Mouse (Mus musculus): ENCODE measurements around the gene Snx32. TPM values are rescaled to one million over a fixed set of nuclear protein-coding genes. Genes with fewer than 3 reads are reported as not detected.

The Snx32 gene
- polyA plus RNA-seq, 1 experiment from 2014 or later = 13.5 TPM

DNA sequence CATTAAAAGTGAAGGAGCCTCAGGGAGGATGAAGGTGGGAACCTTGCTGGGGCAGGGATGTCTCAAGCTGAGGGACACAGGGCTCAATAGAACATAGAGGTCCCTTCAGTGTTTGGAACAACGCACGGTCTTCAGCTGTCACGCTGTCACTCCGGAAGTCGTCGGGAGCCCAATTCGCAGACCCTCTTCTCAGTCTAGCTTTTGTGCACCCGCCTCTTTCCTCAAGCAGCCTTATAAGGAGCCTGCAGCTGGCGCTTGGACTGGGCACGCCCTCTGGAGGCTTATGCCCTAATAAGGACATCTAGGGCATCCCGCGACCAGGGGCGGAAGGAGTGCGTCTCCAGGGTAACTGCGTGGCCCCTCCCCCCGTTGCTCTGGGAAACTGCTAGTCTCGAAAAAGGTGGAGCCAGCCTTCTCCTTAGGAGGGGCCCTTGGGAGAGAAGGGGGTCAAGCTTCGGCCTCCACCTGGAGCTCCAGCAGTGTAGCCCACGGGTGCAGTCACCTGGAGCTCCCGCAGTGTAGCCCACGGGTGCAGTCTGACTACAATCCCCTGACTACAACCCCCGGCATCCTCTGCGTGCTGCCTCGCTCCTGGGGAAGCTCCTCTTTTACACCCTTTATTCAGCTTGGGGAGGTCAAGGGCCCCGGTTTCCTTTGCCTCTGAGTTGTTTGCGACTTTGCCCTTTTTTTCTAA lies 21.3 kb downstream of the Snx32 start:
- Histone ChIP-seq H3K27ac (replicated peaks) (peak overlapping the region; percentile 99), H3K4me2 (peak overlapping the region; percentile 91), H3K9ac (peak overlapping the region; percentile 88), H3K27me3 (replicated peaks) (no peaks in the 10 kb centered on the region), H3K4me3 (peak overlapping the region; percentile 100), H3K36me3 (peaks cover 51% of the 10 kb centered on the region), H3K4me1 (peaks cover 44% of the 10 kb centered on the region), H3K9me3 (no peaks in the 10 kb centered on the region)
- peak; percentile 82 for ATAC-seq (ENCODE audit: extremely low read depth, insufficient number of reproducible peaks, low FRiP score, low TSS enrichment)
- 0% methylated on average over 26 of the region's 26 CpGs for WGBS

DNA sequence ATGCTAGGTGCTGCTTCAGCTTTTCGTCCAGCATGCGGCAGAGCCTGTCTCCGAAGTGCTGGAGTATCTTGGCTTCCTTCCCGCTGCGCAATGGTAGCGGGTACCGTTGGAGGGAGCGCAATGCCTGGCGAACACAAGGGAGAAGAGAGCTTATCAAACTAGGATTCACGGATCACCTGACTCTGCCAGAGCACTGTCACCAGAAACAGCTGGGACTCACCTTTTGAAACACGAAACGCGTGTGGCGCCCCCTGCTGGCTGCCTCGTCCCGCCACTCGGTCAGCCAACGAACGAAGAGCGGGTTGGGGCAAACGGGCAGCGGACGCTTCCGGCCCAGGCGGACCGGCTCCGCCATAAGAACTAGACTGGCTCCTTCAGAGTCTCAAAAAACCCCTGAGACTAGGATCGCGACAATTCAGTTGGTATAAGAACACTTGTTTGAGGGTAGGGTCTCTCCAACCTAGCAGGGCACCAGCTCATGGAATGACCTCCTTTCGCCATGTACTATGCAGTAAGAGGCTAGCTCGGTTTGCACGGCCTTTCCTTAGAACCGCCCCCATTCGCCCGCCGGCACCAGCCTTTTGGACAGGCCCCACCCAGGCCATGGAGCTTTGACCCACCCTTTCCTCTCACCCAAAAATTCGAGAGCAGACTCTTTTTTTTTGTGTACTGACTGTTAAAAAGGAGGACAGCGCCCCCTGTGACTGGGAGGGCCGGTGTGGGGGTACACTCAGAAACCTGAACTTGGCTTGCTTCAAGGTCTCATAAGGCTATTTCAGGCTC lies 22.4 kb downstream of the Snx32 start, which contains the start of gene Mus81:
Gene Mus81 (minus strand): TSS at position 635 of the 783 bp plus-strand sequence.
- Histone ChIP-seq H3K9me3 (no peaks in the 10 kb centered on the region), H3K4me2 (peak within 1 kb of the TSS; percentile 91), H3K9ac (peak within 1 kb of the TSS; percentile 88), H3K27me3 (replicated peaks) (no peaks in the 10 kb centered on the region), H3K4me1 (peaks cover 40% of the 10 kb centered on the region), H3K36me3 (peaks cover 51% of the 10 kb centered on the region), H3K27ac (replicated peaks) (peak within 1 kb of the TSS; percentile 99), H3K4me3 (peak within 1 kb of the TSS; percentile 100)
- ATAC-seq (ENCODE audit: extremely low read depth, insufficient number of reproducible peaks, low FRiP score, low TSS enrichment) = peak; percentile 58; the same call in 1 of the 2 replicates
- under 1% methylated on average over 39 of the region's 39 CpGs for WGBS

DNA sequence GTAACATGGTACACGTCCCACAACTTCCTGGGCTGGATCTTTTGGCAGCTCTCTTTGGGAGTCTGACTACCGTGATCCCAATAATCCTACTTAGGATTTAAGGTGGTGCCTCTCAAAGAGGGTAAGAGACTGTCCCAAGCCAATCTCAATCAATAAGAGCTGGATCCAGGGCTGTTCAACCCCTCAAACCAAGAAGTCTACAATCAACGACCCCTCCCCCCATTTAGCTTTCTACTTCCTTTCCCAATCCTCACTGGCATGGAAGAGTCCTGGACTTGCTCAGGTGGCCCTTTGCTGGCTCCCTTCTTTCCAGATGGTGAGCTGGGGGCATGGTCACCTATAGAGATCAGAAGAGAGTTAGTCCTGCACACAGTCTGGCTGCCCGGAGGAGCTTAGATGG lies 23.6 kb downstream of the Snx32 start:
- H3K27ac ChIP-seq (replicated peaks) = 0 out of 2 replicates have a peak overlapping the region, but pooled peaks have one; percentile 6
- H3K4me1 ChIP-seq = peaks cover 28% of the 10 kb centered on the region
- H3K9me3 ChIP-seq = no peaks in the 10 kb centered on the region
- ATAC-seq (ENCODE audit: extremely low read depth, insufficient number of reproducible peaks, low FRiP score, low TSS enrichment) = no peak
- peak overlapping the region; percentile 91 for H3K4me2 ChIP-seq
- peak overlapping the region; percentile 88 for H3K9ac ChIP-seq
- H3K36me3 ChIP-seq = peaks cover 51% of the 10 kb centered on the region
- H3K4me3 ChIP-seq = peak overlapping the region; percentile 100
- H3K27me3 ChIP-seq (replicated peaks) = no peaks in the 10 kb centered on the region
- 86% methylated on average over 4 of the region's 4 CpGs for WGBS

DNA sequence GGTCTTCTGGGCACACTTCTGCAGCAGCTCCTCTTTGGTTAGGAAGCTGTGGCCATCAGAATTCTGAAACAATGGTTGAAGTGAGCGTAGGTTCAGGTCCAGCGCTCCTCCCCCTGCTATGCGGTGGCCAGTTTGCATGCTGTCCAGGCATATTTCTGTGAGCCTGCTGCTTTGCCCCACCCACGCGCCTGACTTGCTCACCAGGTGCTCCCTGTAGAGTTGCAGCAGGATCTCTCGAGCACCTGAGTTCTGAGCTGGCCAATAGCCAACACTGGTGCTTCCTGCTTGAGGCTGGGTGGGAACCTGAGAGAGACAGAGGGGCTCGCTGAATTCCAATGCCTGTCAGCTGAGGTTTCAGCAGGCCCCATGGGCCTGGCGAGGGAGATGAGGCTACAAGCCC lies 24.1 kb downstream of the Snx32 start:
- Histone ChIP-seq H3K4me2 (0 out of 2 replicates have a peak overlapping the region, but pooled peaks have one; percentile 91), H3K27ac (replicated peaks) (no peak overlapping the region), H3K27me3 (replicated peaks) (no peaks in the 10 kb centered on the region), H3K36me3 (peaks cover 55% of the 10 kb centered on the region), H3K4me1 (peaks cover 27% of the 10 kb centered on the region), H3K9me3 (no peaks in the 10 kb centered on the region), H3K9ac (peak overlapping the region; percentile 88; the same call in 1 of the 2 replicates), H3K4me3 (no peak overlapping the region)
- ATAC-seq (ENCODE audit: extremely low read depth, insufficient number of reproducible peaks, low FRiP score, low TSS enrichment) = no peak
- 84% methylated on average over 8 of the region's 8 CpGs for WGBS

DNA sequence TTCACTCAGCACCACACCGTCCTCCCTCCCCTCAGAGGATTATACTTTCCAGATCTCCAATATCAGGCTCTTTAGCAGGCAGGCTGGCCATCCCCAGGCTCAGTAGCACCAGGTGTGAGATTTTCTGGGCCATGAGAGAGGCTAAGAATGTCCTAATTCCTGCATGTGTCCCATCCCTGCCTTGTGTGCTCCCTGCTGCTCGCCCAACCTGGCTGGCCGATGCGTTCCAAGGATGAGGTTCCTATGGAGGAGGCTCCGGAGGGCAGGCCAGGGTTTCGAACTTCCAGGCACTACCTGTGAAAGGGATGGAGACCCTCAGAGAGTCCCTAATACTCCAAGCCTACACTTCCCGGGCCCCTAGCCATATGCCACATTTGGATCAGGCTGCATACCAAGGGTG lies 24.5 kb downstream of the Snx32 start:
- no peak overlapping the region for H3K4me2 ChIP-seq
- H3K27me3 ChIP-seq (replicated peaks) = no peaks in the 10 kb centered on the region
- 93% methylated on average over 7 of the region's 7 CpGs for WGBS
- H3K36me3 ChIP-seq = peaks cover 59% of the 10 kb centered on the region
- H3K27ac ChIP-seq (replicated peaks) = no peak overlapping the region
- H3K9ac ChIP-seq = no peak overlapping the region
- ATAC-seq (ENCODE audit: extremely low read depth, insufficient number of reproducible peaks, low FRiP score, low TSS enrichment) = no peak
- H3K4me3 ChIP-seq = no peak overlapping the region
- no peaks in the 10 kb centered on the region for H3K9me3 ChIP-seq
- H3K4me1 ChIP-seq = peaks cover 27% of the 10 kb centered on the region

DNA sequence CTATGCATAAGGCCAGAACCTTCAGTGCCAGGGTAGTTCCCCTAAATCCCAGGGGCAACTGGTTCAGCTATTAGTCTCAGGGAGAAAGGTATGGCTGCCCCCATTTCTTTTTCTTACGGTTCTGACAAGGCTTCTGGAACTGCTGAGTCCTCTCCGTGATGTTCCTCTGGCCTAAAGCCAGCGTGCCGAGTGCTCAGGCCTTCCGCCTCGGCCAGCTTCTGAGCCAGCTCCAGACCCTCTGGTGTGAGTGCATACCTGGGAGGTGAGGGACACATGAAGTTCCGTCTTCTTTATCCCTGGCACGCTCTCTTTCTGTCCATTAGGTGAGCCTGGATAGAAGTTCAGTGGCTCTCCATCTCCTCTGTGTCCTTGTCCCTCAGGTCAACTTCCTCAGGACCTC lies 25.0 kb downstream of the Snx32 start:
- H3K27me3 ChIP-seq (replicated peaks) = no peaks in the 10 kb centered on the region
- no peak overlapping the region for H3K9ac ChIP-seq
- no peak overlapping the region for H3K4me3 ChIP-seq
- no peak overlapping the region for H3K27ac ChIP-seq (replicated peaks)
- no peaks in the 10 kb centered on the region for H3K9me3 ChIP-seq
- ATAC-seq (ENCODE audit: extremely low read depth, insufficient number of reproducible peaks, low FRiP score, low TSS enrichment) = no peak
- H3K4me1 ChIP-seq = peaks cover 27% of the 10 kb centered on the region
- WGBS = 81% methylated on average over 8 of the region's 8 CpGs
- no peak overlapping the region for H3K4me2 ChIP-seq
- H3K36me3 ChIP-seq = peaks cover 64% of the 10 kb centered on the region

DNA sequence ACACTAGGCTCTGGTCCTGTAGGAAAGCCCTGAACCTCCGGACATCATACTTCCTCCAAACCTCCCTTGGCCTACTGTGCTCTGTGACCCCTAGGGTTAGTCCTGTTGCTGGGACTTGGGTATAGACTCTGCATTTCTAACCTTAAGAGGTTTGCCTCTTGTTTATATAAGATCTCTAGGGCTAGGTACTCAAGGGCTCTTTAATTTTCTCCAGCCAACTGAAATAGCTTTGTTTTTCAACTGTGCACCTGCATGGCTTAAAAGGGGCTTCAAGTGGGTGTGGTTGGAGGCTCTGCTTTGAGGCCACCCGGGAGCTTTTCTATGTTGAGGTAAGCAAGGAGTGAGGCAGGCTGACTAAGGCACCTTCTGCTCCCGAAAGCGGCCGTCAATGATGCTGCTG lies 25.8 kb downstream of the Snx32 start:
- Histone ChIP-seq H3K36me3 (peaks cover 73% of the 10 kb centered on the region), H3K4me1 (peaks cover 21% of the 10 kb centered on the region), H3K27me3 (replicated peaks) (no peaks in the 10 kb centered on the region), H3K9ac (no peak overlapping the region), H3K9me3 (no peaks in the 10 kb centered on the region), H3K4me2 (no peak overlapping the region), H3K27ac (replicated peaks) (no peak overlapping the region), H3K4me3 (no peak overlapping the region)
- ATAC-seq (ENCODE audit: extremely low read depth, insufficient number of reproducible peaks, low FRiP score, low TSS enrichment) = no peak
- WGBS = 86% methylated on average over 5 of the region's 5 CpGs

DNA sequence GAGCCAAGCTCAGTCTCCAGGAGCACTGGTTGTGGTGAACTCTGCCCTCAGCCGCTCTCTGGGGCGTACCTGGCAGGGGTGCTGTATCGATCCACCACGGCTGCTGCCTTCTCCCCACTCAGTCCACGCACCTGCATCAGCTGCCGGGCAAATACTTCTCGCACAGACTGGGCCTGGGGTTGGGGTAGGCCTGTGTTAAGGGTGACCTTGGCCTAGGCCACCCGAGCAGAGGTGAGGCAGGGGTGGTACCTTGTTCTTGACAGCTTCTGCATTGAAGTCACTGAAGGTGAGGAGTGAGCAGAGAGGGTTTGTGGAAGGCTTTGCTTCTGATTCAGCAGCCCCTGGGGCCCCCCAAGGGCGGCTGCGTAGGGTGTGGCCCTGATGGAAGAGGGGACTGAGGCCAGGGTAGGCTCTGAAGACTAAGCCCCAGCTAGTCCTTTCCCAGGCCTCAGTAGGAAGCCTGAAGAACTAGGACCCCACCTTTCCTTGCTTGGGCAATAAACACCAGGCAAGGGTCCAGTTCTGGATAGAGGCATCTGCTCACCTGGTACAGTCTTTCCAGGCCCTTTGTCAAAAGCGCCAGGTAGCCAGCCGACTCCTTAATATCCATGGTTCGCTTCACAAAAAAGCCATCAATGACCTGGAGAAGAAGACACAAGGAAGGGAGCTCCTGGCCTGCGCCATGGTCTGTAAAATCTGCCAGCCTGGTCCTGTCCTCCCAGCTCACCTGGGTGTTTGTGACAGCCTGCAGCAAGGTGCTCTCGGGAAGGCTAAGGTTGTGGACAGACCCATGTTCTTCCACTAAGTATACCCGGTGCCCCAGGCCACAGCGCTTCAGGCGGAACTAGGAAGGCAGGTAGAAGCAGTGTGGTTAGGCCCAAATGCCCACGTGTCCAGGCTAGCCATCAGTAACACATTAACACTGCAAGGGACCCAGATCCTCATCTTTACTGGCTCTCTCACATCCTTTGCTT lies 26.7 kb downstream of the Snx32 start:
- no peak overlapping the region for H3K27ac ChIP-seq (replicated peaks)
- H3K9me3 ChIP-seq = no peaks in the 10 kb centered on the region
- no peaks in the 10 kb centered on the region for H3K27me3 ChIP-seq (replicated peaks)
- WGBS = 89% methylated on average over 19 of the region's 19 CpGs
- no peak overlapping the region for H3K9ac ChIP-seq
- H3K4me1 ChIP-seq = peaks cover 18% of the 10 kb centered on the region
- H3K4me2 ChIP-seq = no peak overlapping the region
- ATAC-seq (ENCODE audit: extremely low read depth, insufficient number of reproducible peaks, low FRiP score, low TSS enrichment) = no peak
- no peak overlapping the region for H3K4me3 ChIP-seq
- H3K36me3 ChIP-seq = peaks cover 81% of the 10 kb centered on the region

DNA sequence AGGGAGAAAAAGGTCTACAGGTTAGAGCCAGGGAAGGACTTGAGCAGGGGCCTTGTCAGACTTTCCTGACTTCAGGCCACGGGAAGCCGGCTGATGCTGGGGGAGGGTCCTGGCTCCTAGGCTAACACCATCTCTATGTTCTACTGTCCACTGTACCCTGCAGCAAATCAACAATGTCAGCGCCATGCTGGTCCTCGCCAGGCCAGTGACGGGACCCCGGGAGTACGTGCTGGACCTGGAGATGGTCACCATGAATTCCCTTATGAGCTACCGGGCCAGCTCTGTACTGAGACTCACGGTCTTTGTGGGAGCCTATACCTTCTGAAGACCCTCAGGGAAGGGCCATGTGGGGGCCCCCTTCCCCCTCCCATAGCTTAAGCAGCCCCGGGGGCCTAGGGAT lies 28.9 kb downstream of the Snx32 start:
- no peak overlapping the region for H3K4me2 ChIP-seq

DNA sequence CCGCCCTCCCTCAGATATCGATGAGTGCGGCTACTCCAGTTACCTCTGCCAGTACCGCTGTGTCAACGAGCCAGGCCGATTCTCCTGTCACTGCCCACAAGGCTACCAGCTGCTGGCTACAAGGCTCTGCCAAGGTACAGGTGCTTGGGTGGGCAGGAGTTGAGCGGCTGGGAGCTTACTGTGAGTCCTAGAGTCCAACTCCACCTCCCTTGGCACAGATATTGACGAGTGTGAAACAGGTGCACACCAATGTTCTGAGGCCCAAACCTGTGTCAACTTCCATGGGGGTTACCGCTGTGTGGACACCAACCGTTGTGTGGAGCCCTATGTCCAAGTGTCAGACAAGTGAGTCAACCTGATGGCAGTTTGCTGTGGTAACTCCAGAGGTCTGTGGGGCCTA lies 30.3 kb downstream of the Snx32 start:
- WGBS = 87% methylated on average over 10 of the region's 10 CpGs
- no peak for ATAC-seq (ENCODE audit: extremely low read depth, insufficient number of reproducible peaks, low FRiP score, low TSS enrichment)

More for the DNA sequence above, 28.9 kb downstream of the Snx32 start:
- Histone ChIP-seq H3K9me3 (no peaks in the 10 kb centered on the region), H3K4me1 (peaks cover 3% of the 10 kb centered on the region), H3K4me3 (no peak overlapping the region), H3K27ac (replicated peaks) (no peak overlapping the region), H3K36me3 (peaks cover 98% of the 10 kb centered on the region), H3K9ac (no peak overlapping the region), H3K27me3 (replicated peaks) (no peaks in the 10 kb centered on the region)
- 83% methylated on average over 10 of the region's 10 CpGs for WGBS
- no peak for ATAC-seq (ENCODE audit: extremely low read depth, insufficient number of reproducible peaks, low FRiP score, low TSS enrichment)

More for the DNA sequence above, 30.3 kb downstream of the Snx32 start:
- Histone ChIP-seq H3K4me2 (no peak overlapping the region), H3K4me3 (no peak overlapping the region), H3K27ac (replicated peaks) (no peak overlapping the region), H3K4me1 (peaks cover 12% of the 10 kb centered on the region), H3K9ac (no peak overlapping the region), H3K36me3 (peaks cover 88% of the 10 kb centered on the region), H3K27me3 (replicated peaks) (no peaks in the 10 kb centered on the region), H3K9me3 (no peaks in the 10 kb centered on the region)
